Mouse (Mus musculus): ENCODE results near the gene Oard1.

The Oard1 gene

DNA sequence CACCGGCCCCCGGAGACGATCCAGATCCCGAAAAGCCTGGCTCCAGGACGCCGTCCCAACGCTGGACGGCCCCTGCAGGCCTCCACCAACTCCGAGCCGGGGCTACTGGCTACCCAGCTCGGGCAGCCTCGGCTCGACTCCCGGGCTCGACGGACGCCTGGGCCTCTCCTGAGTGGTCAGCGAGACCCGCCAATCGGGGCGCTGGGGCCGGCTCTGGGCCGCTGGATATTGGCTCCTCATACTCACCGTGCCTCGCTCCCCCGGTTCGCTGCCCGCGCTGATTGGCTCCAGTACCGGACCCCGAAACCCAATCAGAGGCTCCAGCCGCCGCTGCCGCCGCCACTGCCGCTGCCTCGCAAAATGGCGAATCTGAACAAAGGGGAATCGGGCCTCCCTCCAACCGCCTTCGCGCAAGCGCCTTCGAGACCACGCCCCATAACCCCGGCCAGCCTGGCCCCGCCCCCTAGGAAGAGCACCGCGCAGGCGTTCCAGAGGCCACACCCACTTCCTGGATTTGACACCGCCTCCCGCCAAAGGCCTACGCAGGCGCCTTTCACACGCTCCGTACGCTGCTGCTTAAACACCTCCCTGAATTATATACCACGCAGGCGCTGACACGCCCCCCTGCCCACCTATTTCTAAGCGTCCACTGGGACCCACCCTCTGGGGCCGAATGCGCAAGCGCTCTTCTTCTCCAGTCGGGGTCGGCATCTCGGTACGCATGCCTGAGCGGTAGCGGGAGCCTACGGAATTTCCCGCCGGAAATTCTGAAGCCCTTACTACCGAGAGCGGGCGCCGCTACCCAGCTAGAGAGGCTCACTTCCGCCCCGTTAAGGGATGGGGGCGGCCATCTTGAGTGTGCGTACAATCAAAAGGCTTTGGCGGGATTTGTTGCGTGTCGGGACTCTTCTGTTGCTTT, at the start of gene Oard1, which contains the start of gene Nfya:
Gene Oard1 (plus strand): TSS at position 635 of the 919 bp plus-strand sequence.
Gene Nfya (minus strand): TSS at position 527 of the 919 bp plus-strand sequence.
- DNase-seq = peak; percentile 100

DNA sequence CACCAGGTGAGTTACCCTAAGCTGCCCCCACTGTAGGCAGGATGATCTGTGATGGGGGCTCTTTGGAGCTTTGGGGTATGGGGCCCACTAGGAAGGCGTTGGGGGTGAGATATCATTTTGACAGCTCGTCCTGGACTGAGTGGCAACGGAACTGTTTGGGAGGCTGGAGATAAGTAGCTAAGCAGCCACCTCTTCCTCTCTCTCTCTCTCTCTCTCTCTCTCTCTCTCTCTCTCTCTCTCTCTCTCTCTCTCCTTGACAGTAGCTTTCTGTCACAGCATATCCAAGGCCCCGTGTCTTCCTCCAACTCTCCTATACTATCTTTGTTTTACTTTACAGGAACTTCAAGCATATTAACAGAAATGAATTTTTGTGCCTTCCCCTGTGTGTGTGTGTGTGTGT, 49.4 kb upstream of the Oard1 start:
- DNase-seq = no peak

DNA sequence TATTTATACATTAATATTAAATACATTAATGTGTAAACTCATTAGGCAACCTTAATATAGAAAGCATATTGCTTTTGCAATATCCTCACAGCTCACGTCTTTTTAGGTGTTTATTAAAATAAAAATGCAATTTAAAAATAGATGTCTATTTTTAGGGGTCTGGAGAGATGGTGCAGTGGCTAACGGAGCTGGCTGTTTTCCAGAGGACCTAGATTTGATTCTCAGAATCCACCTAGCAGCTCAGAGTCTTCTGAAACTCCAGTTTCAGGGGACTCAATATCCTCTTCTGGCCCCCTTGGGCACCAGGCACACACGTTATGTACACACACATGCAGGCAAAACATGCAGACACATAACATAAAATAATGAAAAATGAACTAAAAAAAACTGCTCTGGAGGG, 47.5 kb upstream of the Oard1 start:
- no peak for DNase-seq

DNA sequence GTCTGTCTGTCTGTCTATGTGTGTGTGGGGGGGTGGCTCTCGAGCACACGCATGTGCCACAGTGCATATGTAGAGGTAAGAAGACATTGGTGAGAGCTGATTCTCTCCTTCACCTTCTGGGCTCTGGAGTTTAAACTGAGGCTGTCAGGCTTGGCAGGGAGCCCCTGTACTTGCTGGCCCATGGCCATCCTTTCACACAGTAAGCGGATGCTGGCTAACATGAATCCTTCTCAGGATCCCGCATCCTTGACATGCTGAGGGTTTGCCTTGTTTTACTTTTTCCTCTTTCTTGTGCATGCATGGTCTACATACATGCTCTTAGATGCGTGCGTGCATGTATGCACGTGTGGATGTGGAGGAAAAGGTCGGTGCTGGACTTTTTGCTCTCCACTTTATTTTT, 46.8 kb upstream of the Oard1 start:
- peak; percentile 23 to 34 for DNase-seq

DNA sequence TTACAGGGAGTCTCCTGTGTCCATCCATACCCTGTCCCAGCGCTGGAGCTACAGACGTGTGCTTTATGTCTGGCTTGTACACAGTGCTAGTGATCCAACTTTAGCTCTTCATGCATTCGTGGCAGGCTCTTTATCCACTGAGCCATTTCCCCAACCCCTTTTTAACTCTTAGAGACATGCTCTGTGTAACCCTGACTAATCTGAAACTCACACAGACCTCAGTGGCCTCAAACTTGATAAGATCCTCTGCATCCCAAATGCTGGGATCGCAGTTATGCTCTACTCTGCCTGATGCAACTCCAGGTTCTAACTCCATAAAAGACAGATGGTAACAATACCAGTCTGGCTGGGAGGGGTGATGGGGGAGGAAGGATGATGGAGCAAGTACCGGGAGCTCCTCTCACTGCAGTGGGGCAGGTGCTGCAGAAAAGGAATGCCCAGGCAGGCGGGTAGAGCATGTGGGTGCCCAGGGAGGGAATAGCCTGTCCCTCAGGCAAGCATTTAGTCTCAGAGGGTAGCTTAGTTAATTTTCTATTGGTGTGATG, 46.3 kb upstream of the Oard1 start:
- no peak for DNase-seq

DNA sequence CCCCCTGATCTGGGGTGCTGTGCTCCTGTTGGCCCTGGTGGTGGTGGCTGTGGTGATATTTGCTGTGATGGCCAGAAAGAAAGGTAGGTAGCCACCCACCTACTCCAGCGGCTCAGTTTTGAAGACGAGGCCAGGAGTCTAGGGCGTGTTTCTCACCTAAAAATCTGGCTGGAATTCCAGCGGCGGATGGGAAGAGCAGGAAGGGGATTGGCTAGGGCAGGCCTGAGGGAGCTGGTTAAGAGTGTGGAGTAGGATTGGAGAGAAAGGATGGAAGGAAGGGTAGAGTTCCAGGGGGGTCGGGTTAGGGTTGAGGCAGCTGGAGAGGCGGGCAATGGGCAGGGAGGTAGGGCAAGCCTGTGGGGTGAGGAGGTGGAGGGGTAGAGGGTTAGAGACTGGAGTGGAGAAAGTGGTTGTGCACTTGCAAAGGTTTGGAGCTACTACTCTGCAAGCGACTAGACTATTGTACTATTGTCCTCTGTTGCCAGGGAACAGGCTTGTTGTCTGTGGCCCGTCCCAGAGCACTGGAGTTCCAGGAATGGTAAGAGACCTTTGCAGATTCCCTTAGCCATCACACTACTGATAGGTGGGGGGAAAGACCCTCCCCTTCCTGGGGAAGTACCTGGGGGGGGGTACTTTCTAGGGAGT, 44.2 kb upstream of the Oard1 start:
- no peak for DNase-seq

DNA sequence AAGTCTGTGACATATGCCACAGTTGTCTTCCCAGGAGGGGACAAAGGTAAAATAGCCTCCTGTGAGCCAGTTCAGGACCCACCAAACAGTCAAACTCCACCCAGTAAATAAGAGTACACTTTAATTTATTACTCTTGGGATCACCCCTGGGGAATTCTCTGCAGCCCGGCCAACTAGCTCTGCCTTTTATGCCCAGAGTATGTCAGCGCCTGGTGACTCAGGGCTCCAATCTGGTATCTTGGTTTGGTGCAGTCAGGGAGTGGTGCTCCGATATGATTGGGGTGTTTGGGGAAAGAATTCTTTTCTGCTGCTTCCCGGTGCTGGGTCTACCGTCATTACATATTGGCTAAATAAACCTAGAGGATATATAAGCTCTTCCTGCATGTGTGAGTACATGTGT, 43.0 kb upstream of the Oard1 start:
- no peak for DNase-seq

DNA sequence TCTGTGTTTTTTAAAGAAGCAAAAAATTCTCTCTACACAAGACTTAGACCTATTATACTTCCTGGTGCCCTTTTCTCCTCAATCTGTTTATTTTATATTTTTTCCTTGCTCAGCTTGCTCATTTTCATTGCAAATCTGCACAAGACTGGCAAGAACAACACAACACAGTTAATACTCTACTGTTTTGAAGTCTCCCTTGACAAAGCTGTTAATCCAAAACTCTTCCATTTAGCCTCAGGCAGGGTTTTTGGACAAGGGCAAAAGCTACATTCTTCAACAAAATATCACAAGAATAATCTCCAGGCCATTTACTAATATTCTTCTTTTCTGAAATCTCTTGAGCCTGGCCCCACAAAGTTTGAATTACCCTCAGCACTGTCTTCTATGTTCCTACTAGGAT, 38.2 kb upstream of the Oard1 start:
- DNase-seq = no peak

DNA sequence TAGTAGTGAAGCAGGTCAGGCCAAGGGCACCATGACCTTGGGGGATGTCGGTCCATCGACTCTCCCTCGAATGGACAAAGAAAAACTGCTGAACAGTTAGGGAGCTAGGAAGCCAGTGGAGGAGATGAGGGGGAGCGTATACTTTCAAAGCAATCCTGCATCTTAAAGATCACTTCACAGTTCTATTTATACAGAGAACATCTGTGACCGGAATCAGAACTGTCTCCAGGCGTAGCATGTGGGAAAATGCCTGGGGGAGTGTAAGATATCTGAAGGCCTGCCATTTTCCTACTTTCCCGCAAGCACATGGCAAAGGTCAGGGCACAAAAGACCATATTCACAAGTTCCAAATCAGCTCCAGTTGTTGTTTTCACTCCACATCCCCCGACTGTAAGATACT, 36.8 kb upstream of the Oard1 start:
- no peak for DNase-seq

DNA sequence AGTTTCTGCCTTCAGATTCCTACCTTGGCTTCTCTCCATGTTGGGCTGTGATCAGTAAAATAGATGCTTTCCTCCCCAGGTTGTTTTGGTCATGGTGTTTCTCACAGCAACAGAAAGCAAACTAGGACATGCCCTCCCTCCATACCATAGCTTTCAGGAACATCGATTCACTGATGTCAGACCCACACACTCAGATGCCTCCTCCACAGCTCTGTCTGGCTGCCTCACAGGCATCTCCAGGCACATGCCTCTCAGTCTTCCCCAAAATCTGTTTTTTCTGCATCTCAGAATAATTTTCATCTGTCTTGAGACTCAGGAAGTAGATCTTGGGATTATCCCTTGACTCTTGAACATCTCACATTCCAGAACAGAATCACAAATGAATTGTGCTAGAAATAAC, 33.7 kb upstream of the Oard1 start:
- DNase-seq = no peak

DNA sequence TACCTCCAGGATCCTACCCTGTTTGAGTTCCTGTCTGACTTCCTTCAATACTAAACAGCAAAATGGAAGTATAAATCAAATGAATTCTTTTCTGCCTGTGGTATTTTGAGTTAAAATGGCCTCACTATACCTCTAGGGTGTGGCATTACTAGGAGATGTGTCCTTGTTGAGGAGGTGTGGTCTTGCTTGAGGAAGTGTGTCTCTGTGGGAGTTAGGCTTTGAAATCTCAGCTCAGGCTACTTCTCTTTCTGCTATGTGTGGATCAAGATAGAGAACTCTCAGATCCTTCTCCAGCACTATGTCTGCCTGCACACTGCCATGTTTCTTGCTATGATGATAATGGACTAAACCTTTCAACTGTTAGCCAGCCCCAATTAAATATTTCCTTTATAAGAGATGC, 30.8 kb upstream of the Oard1 start:
- no peak for DNase-seq

DNA sequence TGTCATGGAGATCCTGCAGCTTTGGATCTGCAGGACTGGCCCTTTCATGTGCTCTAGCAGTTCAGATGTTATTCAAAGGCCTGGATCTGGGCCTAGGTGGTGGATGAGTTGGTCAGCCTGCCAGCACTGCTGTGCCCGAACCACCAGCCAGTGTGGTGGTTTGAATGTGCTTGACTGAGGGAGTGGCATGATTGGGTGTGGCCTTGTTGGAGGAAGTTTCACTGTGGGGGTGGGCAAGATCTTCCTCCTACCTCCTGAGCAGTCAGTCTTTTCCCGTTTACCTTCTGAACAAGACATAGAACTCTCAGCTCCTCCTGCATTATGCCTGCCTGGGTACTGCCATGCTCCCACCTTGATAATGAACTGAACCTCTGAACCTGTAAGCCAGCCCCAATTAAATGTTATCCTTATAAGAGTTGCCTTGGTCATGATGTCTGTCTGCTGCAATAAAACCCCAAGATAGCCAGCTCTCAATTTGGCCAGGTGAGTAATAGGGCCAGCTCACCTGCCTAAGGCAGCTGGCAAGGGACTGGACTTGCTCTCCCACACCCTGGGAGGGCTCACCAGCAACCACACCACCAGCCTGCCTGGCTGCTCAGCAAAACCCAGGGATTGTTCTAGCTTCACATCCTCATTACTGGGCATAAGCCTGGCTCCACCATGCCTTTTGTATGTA, 23.9 kb upstream of the Oard1 start:
- no peak for DNase-seq

DNA sequence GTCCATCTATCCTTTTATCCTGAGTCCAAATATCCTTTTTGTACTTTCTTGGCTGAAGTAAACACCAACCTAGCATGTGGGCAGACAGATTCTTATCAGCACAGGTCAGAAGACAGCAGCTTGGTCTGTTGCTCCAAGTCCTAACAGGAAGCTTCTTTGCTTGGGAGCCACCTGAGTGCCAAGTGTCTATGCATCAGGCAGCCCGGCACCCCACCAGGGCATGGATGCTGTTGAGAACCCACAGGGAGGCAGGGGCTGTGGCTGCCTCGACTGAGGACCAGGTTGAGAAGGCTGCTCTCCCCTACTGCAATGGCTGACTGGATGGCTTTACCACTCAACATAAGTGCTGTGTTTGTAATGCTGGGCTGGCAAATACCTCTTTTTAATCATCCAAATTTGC, 21.1 kb upstream of the Oard1 start:
- DNase-seq = no peak

DNA sequence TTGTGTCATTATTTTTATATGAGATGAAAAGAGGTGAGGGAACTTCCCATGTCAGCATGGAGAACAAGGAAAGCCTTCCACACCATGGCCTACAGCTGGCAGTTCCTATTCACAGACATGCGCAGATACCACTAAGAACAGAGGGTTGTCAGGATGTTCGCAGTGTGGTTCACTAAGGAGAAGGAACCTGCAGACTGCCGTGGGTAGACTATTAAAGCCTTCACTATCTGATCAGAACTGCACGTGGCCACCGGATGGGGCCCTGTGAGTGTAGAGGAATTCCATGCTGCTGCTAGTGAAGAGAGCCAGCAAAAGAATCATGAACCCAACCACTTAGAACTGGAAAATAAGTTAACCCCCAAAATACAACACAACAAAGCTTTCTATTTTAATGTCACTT, 20.4 kb upstream of the Oard1 start:
- DNase-seq = no peak

DNA sequence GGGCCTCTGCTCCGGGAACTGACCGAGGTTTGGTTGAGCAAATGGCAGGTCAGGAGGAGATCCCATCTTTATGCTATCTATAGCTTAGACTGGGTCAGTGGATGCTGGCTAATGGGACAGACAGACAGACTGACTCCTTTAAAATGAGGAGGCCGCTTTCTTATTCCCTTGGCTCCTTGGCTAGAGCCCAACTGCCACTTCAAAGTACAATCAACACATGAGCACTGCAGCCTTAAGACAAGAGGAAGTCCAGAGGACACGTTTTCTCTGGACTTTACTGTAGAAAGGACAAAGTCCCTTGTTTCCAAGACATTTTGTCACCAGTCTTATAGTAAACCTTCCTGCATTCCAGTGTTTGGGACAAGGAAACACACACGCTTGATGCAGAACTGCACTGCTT, 18.4 kb upstream of the Oard1 start:
- DNase-seq = no peak

DNA sequence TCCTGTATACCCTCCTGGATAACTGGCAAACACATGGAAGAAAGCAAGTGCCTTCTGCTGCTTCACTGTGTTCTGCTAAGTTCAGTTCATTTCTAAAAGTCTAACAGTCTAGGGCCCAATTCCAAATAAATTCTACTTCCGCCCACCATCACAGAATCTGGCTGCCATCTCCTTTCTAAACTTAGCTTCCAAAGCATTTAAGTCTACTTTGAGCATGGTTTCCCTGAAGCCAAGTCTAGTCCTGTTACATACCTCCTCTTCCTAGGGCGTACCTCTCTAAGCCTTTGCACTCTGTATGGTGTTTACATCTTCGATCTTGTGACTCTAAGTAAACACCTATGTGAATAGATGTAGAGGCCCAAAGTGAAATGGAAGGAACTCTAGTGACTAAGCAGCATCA, 17.2 kb upstream of the Oard1 start:
- no peak for DNase-seq

DNA sequence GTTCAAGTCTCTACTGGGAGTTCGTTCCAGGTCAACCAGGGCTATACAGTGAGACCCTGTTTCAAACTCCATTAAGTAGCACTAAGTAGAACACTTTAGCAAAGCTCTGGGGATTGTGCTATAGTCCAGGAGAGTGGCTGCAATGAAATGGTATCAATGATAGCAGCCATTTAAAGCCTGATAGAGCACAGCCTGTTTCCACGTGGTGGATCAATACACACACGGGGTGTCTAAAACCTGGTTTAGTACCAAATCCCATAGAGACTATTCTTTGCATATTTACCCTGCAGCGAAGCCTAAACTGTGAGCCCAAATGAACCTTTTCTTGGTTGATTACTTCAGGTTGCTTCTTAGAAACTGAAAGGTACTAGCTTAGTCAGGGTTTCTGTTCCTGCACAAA, 8.1 kb upstream of the Oard1 start:
- no peak for DNase-seq

DNA sequence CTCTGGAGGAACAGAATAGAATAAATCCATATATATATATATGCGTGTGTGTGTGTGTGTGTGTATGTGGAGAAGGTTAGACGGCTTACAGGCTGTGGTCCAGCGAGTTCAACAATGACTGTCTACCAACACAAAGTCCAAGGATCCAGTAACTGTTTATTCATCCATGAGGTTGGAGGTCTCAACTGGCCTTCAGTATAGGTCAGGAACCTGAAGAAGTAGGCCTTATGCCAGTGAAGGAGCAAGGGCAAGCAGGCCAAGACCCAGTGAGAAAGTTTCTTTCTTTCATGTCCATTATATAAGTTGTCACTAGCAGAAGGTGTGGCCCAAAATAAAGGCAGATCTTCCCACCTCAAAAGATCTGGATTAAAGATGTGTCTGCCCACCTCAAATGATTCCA, 7.1 kb upstream of the Oard1 start:
- DNase-seq = no peak

DNA sequence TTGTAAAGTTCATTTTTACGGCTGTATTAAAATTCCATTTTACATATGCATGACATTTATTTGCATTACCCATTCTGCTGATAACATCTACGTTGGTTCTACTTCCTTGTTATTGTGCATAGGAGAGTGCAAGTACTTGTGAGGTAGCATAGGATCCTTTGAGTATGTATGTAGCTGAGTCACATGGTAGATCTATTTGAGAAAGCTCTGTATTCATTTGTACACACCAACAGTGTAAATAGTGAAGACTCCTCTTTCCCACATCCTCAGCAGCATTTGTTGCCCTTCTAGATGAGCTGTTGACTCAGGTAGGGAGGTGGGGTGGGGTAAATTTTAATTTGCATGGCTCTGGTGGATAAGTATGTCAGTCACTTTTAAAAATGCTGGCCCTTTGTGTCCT, 6.0 kb upstream of the Oard1 start:
- no peak for DNase-seq

DNA sequence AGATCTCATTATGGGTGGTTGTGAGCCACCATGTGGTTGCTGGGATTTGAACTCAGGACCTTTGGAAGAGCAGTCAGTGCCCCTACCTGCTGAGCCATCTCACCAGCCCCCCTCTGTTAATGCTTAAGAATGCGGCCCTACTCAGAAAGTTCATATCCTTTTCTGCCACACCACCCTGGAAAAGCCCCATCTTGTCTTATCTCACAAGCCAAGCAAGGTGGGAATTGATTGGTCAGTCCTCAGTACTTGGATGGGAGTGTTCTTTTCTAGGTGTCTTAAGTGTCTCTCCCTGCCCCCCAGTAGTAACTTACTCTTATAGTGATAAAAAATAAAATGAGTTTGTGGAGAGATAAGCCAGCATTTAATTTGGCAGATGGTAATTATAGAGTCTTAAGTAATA, 5.1 kb upstream of the Oard1 start:
- DNase-seq = no peak

DNA sequence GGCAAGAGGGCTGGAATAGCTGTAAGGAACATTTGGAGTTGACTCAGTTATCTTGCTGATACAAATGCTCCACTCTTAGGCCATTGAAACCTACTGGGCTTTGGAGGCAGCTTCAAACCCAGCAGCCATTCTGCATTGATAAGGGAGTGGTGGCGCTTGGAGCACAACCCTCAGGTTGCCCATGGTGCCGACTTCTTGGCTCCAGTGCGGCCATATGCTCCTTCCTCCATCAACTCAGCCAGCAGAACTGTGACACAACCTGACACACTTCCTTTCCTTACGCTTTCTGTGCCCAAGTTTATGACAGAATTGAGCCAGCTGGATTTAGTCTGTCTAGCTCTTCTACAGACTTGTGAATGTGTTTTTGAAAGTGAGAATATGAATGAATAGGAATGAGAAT, 2.7 kb upstream of the Oard1 start:
- no peak for DNase-seq

DNA sequence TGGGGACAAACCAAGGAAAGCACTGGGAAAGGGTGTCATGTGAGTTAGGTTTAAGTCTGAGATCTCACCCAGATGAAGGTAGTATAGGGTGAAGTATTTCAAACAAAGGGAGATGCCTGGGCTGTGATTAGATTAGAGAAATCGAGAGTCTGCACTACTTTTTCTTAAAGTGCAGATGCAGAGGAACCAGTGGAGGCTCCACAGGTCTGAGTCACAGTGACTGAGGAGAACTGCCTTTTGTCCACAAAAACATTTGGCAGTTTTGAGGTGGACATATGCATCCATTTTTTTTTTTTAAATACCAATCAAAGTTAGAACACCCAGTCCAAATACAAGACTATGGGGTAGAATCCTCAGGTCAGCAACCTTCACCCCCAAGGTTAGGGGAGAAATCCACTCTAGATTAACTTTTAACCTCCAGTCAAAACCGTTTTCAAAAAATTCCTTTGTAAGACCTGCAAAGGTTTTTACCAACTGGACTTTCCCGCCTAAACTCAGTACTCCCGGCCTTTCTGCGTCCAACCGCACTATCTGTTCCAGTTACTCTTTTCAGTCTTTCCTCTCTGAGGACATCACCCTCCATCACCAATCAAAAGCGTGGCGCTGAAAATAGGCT, 1.8 kb upstream of the Oard1 start:
- no peak for DNase-seq
